Mouse (Mus musculus) myocyte (in vitro differentiated cells): Measurements from ENCODE around the gene Ska2. TPM values are rescaled to one million over a fixed set of nuclear protein-coding genes. Genes with fewer than 3 reads are reported as not detected.

ENCODE experiments used
- H3K27me3 ChIP-seq: one replicate; pipeline ENCODE4 v1.6.1; 2011; ENCODE audit not compliant: control insufficient read depth, insufficient read depth, insufficient read length
- H3K36me3 ChIP-seq: one replicate; pipeline ENCODE4 v1.6.1; 2011; ENCODE audit not compliant: control insufficient read depth, insufficient read depth
- H3K4me2 ChIP-seq: one replicate; pipeline ENCODE4 v1.6.1; 2011; ENCODE audit warnings: low read depth, control low read depth
- H3K4me3 ChIP-seq: one replicate; pipeline ENCODE4 v1.5.1; 2011; ENCODE audit warnings: mild to moderate bottlenecking, control low read depth, moderate library complexity
- H3K79me2 ChIP-seq: one replicate; pipeline ENCODE4 v1.6.1; 2011; ENCODE audit not compliant: control insufficient read depth, insufficient read depth
- H3ac ChIP-seq: one replicate; pipeline ENCODE4 v1.6.1; 2011; ENCODE audit not compliant: control insufficient read depth, insufficient read length
- CEBPB ChIP-seq: IDR thresholded peaks from 2 replicates; pipeline ENCODE4 v1.6.1; 2011; ENCODE audit warnings: mild to moderate bottlenecking, moderate library complexity; ENCODE audit not compliant: poor library complexity, insufficient read depth, severe bottlenecking
- E2F4 ChIP-seq: IDR thresholded peaks from one replicate; pipeline ENCODE4 v1.6.1; 2011; ENCODE audit warnings: mild to moderate bottlenecking, control low read depth, moderate library complexity; ENCODE audit not compliant: insufficient read depth
- MAX ChIP-seq: IDR thresholded peaks from one replicate; pipeline ENCODE4 v1.6.1; 2011; ENCODE audit warnings: low read depth, mild to moderate bottlenecking, control low read depth
- MYOD1 ChIP-seq, 3 experiments: IDR thresholded peaks; one replicate each; pipeline ENCODE4 v1.6.1; 2011; ENCODE audit warnings: control low read depth in 2 of 3, low read depth in 2 of 3, mild to moderate bottlenecking in 2 of 3, moderate library complexity in 1 of 3; ENCODE audit not compliant: insufficient read length in 2 of 3, control insufficient read depth in 1 of 3
- MYOG ChIP-seq, 3 experiments: IDR thresholded peaks; one replicate each; pipeline ENCODE4 v1.6.1; 2011; ENCODE audit warnings: control low read depth in 2 of 3, low read depth in 2 of 3, mild to moderate bottlenecking in 2 of 3; ENCODE audit not compliant: insufficient read length in 2 of 3, control insufficient read depth in 1 of 3, insufficient read depth in 1 of 3
- POLR2A ChIP-seq: IDR thresholded peaks from one replicate; pipeline ENCODE4 v1.6.1; 2011; ENCODE audit warnings: low read depth, mild to moderate bottlenecking, control low read depth, moderate library complexity; ENCODE audit not compliant: insufficient read length
- POLR2AphosphoS2 ChIP-seq: IDR thresholded peaks from one replicate; pipeline ENCODE4 v1.6.1; 2011; ENCODE audit warnings: low read depth, control low read depth; ENCODE audit not compliant: insufficient read length
- REST ChIP-seq: IDR thresholded peaks from one replicate; pipeline ENCODE4 v1.6.1; 2011; ENCODE audit warnings: mild to moderate bottlenecking, control low read depth, moderate library complexity; ENCODE audit not compliant: insufficient read depth, insufficient read length
- SRF ChIP-seq: IDR thresholded peaks from one replicate; pipeline ENCODE4 v1.6.1; 2011; ENCODE audit warnings: low read depth; ENCODE audit not compliant: control insufficient read depth, insufficient read length
- TCF12 ChIP-seq: IDR thresholded peaks from one replicate; pipeline ENCODE4 v1.6.1; 2011; ENCODE audit warnings: mild to moderate bottlenecking, control low read depth; ENCODE audit not compliant: poor library complexity, insufficient read depth, severe bottlenecking
- TCF3 ChIP-seq: IDR thresholded peaks from one replicate; pipeline ENCODE4 v1.6.1; 2011; ENCODE audit warnings: low read depth, control low read depth; ENCODE audit not compliant: insufficient read length
- USF1 ChIP-seq: IDR thresholded peaks from one replicate; pipeline ENCODE4 v1.6.1; 2011; ENCODE audit warnings: low read depth, mild to moderate bottlenecking, control low read depth, moderate library complexity
- polyA plus RNA-seq: library from polyadenylated mRNA; unstranded; fragments of >200 nt; fragmentation: generic; extraction: Trizol; gene quantifications from one replicate; pipeline ENCODE4 v1.2.1, GENCODE M21; 2012; ENCODE audit warnings: missing spikeins

Gene Ska2
- polyA plus RNA-seq, 1 experiment, result 5.6 TPM

DNA sequence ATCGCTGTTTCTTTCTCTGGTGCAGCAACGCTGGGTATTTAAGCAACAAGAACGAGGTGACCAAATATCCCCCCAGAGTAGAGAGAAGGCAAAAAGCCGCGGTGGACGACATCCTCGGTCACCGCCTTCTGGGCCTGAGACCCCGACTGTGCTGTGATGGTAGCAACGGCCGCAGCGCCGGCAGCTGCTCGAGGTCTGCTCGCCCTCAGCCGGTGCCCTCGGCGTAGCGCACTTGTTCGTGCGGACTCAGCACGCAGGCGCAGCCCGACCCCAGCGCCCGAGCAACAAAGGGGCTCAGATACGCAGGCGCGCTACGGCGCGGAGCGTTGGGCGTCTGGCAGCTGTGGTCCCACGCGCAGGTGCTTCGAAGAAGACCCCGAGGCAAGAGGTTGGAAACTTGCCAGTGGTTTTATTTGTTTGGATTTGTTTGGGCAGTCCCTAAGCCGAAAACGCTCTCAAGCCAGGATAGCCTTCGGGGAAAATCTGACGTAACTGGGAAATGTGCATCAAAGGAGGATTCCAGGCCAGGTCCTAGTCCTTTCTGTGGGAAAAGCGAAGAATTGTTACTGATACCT is 35.1 kb upstream of the Ska2 start, which contains the start of gene Gdpd1:
Gene Gdpd1, minus strand, starts transcription at position 197 of the 575 bp plus-strand sequence.
- Histone ChIP-seq H3K4me2 (peak within 1 kb of the TSS; percentile 91), H3ac (peak within 1 kb of the TSS; percentile 27), H3K27me3 (no peaks in the 10 kb centered on the region), H3K79me2 (no peaks in the 10 kb centered on the region), H3K4me3 (peak within 1 kb of the TSS; percentile 85), H3K36me3 (peaks cover 14% of the 10 kb centered on the region)
- TF ChIP-seq E2F4, result no peak
- TF ChIP-seq MYOD1 (IDR thresholded peaks at IDR 0.05; ENCODE audit: control insufficient read depth in 1 of 3, insufficient read length in 2 of 3, low read depth in 2 of 3), result peak in 2 of 3 experiments; percentile 74 to 85
- no peak for TF ChIP-seq CEBPB
- TF ChIP-seq TCF3, result no peak
- TF ChIP-seq REST, result no peak
- peak; percentile 95 for TF ChIP-seq POLR2AphosphoS2
- TF ChIP-seq MYOG (IDR thresholded peaks at IDR 0.05; ENCODE audit: control insufficient read depth in 1 of 3, insufficient read depth in 1 of 3, insufficient read length in 2 of 3, low read depth in 2 of 3), result peak in 2 of 3 experiments; percentile 91 to 93
- peak; percentile 95 for TF ChIP-seq POLR2A

DNA sequence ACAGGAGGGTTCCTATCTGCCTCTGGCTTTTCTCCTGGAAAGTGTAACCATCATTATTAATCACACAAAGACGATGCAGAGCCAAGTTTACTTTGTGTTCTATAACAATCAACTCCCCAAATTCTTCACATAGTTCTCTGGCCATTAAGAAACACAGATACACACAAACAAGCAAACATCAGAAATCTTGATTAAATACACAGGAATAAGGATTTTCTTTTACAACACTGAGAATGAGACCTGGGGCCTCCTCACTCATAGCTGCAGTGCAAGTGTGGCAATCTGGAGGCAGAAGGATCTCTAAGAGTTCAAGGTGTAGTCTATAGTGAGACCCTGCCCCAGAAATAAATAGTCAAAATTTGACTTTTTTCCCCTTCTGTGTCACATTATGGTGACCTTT is 25.3 kb upstream of the Ska2 start:
- Histone ChIP-seq H3K79me2 (peaks cover 41% of the 10 kb centered on the region), H3K4me3 (no peak overlapping the region), H3K4me2 (peak overlapping the region; percentile 30), H3K27me3 (no peaks in the 10 kb centered on the region), H3K36me3 (peaks cover 28% of the 10 kb centered on the region), H3ac (no peak overlapping the region)
- TF ChIP-seq USF1 (no peak), SRF (no peak), TCF3 (no peak), MAX (no peak), TCF12 (no peak), REST (no peak), MYOG (IDR thresholded peaks at IDR 0.05; ENCODE audit: control insufficient read depth in 1 of 3, insufficient read depth in 1 of 3, insufficient read length in 2 of 3, low read depth in 2 of 3) (no peak), E2F4 (no peak)

- Histone ChIP-seq H3K27me3 (no peaks in the 10 kb centered on the region), H3K79me2 (peaks cover 41% of the 10 kb centered on the region), H3ac (no peak overlapping the region), H3K4me2 (peak overlapping the region; percentile 88), H3K36me3 (peaks cover 22% of the 10 kb centered on the region), H3K4me3 (peak overlapping the region; percentile 89)
- TF ChIP-seq POLR2AphosphoS2 (no peak), POLR2A (no peak), CEBPB (no peak), TCF12 (no peak), E2F4 (no peak), SRF (no peak), MYOG (IDR thresholded peaks at IDR 0.05; ENCODE audit: control insufficient read depth in 1 of 3, insufficient read depth in 1 of 3, insufficient read length in 2 of 3, low read depth in 2 of 3) (no peak), MYOD1 (IDR thresholded peaks at IDR 0.05; ENCODE audit: control insufficient read depth in 1 of 3, insufficient read length in 2 of 3, low read depth in 2 of 3) (no peak), MAX (no peak), TCF3 (no peak), REST (no peak), USF1 (no peak)
Observed at GRCm38 (mm10) chr11:87085461-87085860, 23.6 kb upstream of the Ska2 start.

DNA sequence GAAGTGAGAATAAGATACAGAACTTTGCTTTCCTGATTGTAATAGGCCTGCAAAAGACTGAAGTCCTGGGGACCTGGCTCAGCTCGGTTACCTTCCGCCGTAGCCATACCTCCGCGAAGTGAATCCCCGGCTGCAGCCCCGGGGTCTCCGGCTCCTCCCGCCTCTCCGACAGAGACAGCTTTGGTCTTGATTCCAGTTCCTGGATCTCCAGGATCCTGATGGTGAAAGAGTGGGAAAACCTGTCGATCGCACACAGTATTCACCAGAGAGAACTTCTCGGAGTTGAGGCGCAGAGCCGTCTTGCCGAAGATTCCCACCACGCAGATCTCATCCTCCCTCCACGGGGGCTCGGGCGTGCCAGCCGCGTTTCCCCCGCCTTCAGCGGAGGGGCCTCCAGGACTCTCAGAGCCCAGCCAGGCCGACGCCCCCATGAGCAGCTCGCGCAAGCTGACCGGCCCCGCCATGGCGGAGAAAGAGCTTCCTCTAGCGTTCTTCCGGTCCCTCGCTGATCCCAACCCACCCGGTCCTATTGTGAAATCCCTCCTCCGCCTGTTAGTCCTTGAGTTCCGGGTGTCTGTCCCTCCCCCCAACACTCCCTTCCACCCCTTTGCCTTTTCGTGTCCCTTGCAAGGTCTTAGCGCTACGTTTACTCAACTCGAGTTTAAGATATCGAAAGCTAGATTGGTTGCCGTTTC is 22.6 kb upstream of the Ska2 start, which contains the start of gene Smg8:
Gene Smg8, minus strand, starts transcription at position 485 of the 695 bp plus-strand sequence.
- peak; percentile 60 for TF ChIP-seq SRF
- no peak for TF ChIP-seq TCF12
- TF ChIP-seq POLR2AphosphoS2, result peak; percentile 76
- TF ChIP-seq MYOD1 (IDR thresholded peaks at IDR 0.05; ENCODE audit: control insufficient read depth in 1 of 3, insufficient read length in 2 of 3, low read depth in 2 of 3), result no peak
- TF ChIP-seq MYOG (IDR thresholded peaks at IDR 0.05; ENCODE audit: control insufficient read depth in 1 of 3, insufficient read depth in 1 of 3, insufficient read length in 2 of 3, low read depth in 2 of 3), result peak in 1 of 3 experiments; percentile 3
- no peak for TF ChIP-seq TCF3
- peak; percentile 80 for TF ChIP-seq POLR2A
- peak; percentile 35 for TF ChIP-seq E2F4
- peak; percentile 26 for TF ChIP-seq MAX
- peak; percentile 76 for TF ChIP-seq CEBPB
- peak within 1 kb of the TSS; percentile 50 for H3ac ChIP-seq
- peak within 1 kb of the TSS; percentile 88 for H3K4me2 ChIP-seq
- H3K4me3 ChIP-seq, result peak within 1 kb of the TSS; percentile 89
- H3K36me3 ChIP-seq, result peaks cover 16% of the 10 kb centered on the region
- H3K27me3 ChIP-seq, result no peaks in the 10 kb centered on the region
- H3K79me2 ChIP-seq, result peaks cover 38% of the 10 kb centered on the region
